Mouse (Mus musculus): Measurements from ENCODE around the gene 9130023H24Rik. TPM values are rescaled to one million over a fixed set of nuclear protein-coding genes. Genes with fewer than 3 reads are reported as not detected.
A peak's percentile ranks its signal among the peaks of the same experiment; 100 is the strongest.

9130023H24Rik gene
- total and polyA plus RNA-seq, 2 experiments from 2014 or later: 4.2 to 6.3 TPM

- no peaks in the 10 kb centered on the region for H3K27me3 ChIP-seq (ENCODE audit: insufficient read depth, low read length)
- H3K4me3 ChIP-seq (ENCODE audit: low read depth, low read length): no peak overlapping the region
- DNase-seq (ENCODE audit: low spot score) (no peak), ATAC-seq (ENCODE audit: low FRiP score) (no peak)
- no peaks in the 10 kb centered on the region for H3K9me3 ChIP-seq (ENCODE audit: low read length)
- H3K9ac ChIP-seq (replicated peaks; ENCODE audit: low read length, poor library complexity, severe bottlenecking): no peak overlapping the region
- H3K36me3 ChIP-seq (ENCODE audit: insufficient read depth, low read length): no peaks in the 10 kb centered on the region
- WGBS: 85% methylated on average over 4 of the region's 4 CpGs
- TF ChIP-seq CTCF (IDR thresholded peaks at IDR 0.05): no peak
- H3K4me2 ChIP-seq (ENCODE audit: low read depth, low read length, poor library complexity, severe bottlenecking): no peak overlapping the region
- no peaks in the 10 kb centered on the region for H3K4me1 ChIP-seq (ENCODE audit: insufficient read depth, low read length)
- H3K27ac ChIP-seq (ENCODE audit: low read depth, low read length): no peak overlapping the region
Measured at GRCm38 (mm10) chr7:128219952-128220351, 17.9 kb downstream of the 9130023H24Rik start.

GRCm38 (mm10) chr7:128209826-128210225 lies 28.0 kb downstream of the 9130023H24Rik start:
- Histone ChIP-seq H3K4me2 (ENCODE audit: low read depth, low read length, poor library complexity, severe bottlenecking) (no peak overlapping the region), H3K9ac (replicated peaks; ENCODE audit: low read length, poor library complexity, severe bottlenecking) (no peak overlapping the region), H3K36me3 (ENCODE audit: insufficient read depth, low read length) (no peaks in the 10 kb centered on the region), H3K9me3 (ENCODE audit: low read length) (no peaks in the 10 kb centered on the region), H3K27ac (ENCODE audit: low read depth, low read length) (no peak overlapping the region), H3K4me3 (ENCODE audit: low read depth, low read length) (no peak overlapping the region), H3K27me3 (ENCODE audit: insufficient read depth, low read length) (no peaks in the 10 kb centered on the region), H3K4me1 (ENCODE audit: insufficient read depth, low read length) (no peaks in the 10 kb centered on the region)
- ATAC-seq (ENCODE audit: low FRiP score): no peak
- no peak for DNase-seq (ENCODE audit: low spot score)
- 79% methylated on average over 3 of the region's 3 CpGs for WGBS
- no peak for TF ChIP-seq CTCF (IDR thresholded peaks at IDR 0.05)

GRCm38 (mm10) chr7:128208187-128208586 lies 29.6 kb downstream of the 9130023H24Rik start:
- no peak overlapping the region for H3K4me2 ChIP-seq (ENCODE audit: low read depth, low read length, poor library complexity, severe bottlenecking)
- no peaks in the 10 kb centered on the region for H3K36me3 ChIP-seq (ENCODE audit: insufficient read depth, low read length)
- H3K4me3 ChIP-seq (ENCODE audit: low read depth, low read length): no peak overlapping the region
- H3K27ac ChIP-seq (ENCODE audit: low read depth, low read length): no peak overlapping the region
- TF ChIP-seq CTCF (IDR thresholded peaks at IDR 0.05): peak; percentile 98
- WGBS: 3% methylated on average over 4 of the region's 4 CpGs
- no peaks in the 10 kb centered on the region for H3K27me3 ChIP-seq (ENCODE audit: insufficient read depth, low read length)
- H3K9ac ChIP-seq (replicated peaks; ENCODE audit: low read length, poor library complexity, severe bottlenecking): no peak overlapping the region
- H3K9me3 ChIP-seq (ENCODE audit: low read length): no peaks in the 10 kb centered on the region
- no peaks in the 10 kb centered on the region for H3K4me1 ChIP-seq (ENCODE audit: insufficient read depth, low read length)
- no peak for ATAC-seq (ENCODE audit: low FRiP score)
- peak; percentile 88 for DNase-seq (ENCODE audit: low spot score)

GRCm38 (mm10) chr7:128206152-128206551 lies 31.7 kb downstream of the 9130023H24Rik start, which contains the start of gene Cox6a2:
Gene Cox6a2, minus strand, starts transcription at chr7:128206387.
- H3K4me3 ChIP-seq (ENCODE audit: low read depth, low read length): no peak within 1 kb of the TSS
- WGBS: 83% methylated on average over 6 of the region's 6 CpGs
- no peak for ATAC-seq (ENCODE audit: low FRiP score)
- H3K9ac ChIP-seq (replicated peaks; ENCODE audit: low read length, poor library complexity, severe bottlenecking): no peak within 1 kb of the TSS
- H3K4me1 ChIP-seq (ENCODE audit: insufficient read depth, low read length): no peaks in the 10 kb centered on the region
- H3K4me2 ChIP-seq (ENCODE audit: low read depth, low read length, poor library complexity, severe bottlenecking): no peak within 1 kb of the TSS
- no peaks in the 10 kb centered on the region for H3K9me3 ChIP-seq (ENCODE audit: low read length)
- TF ChIP-seq CTCF (IDR thresholded peaks at IDR 0.05): no peak
- H3K27me3 ChIP-seq (ENCODE audit: insufficient read depth, low read length): no peaks in the 10 kb centered on the region
- no peak for DNase-seq (ENCODE audit: low spot score)
- no peak within 1 kb of the TSS for H3K27ac ChIP-seq (ENCODE audit: low read depth, low read length)
- no peaks in the 10 kb centered on the region for H3K36me3 ChIP-seq (ENCODE audit: insufficient read depth, low read length)

- TF ChIP-seq CTCF (IDR thresholded peaks at IDR 0.05): no peak
- WGBS: 84% methylated on average over 18 of the region's 18 CpGs
Measured at GRCm38 (mm10) chr7:128205695-128206094, 32.1 kb downstream of the 9130023H24Rik start.

GRCm38 (mm10) chr7:128204179-128204578 lies 33.7 kb downstream of the 9130023H24Rik start:
- WGBS: 87% methylated on average over 8 of the region's 8 CpGs
- ATAC-seq (ENCODE audit: low FRiP score) (no peak), DNase-seq (ENCODE audit: low spot score) (no peak)
- Histone ChIP-seq H3K9me3 (ENCODE audit: low read length) (no peaks in the 10 kb centered on the region), H3K27ac (ENCODE audit: low read depth, low read length) (no peak overlapping the region), H3K4me2 (ENCODE audit: low read depth, low read length, poor library complexity, severe bottlenecking) (no peak overlapping the region), H3K36me3 (ENCODE audit: insufficient read depth, low read length) (no peaks in the 10 kb centered on the region), H3K4me3 (ENCODE audit: low read depth, low read length) (no peak overlapping the region), H3K4me1 (ENCODE audit: insufficient read depth, low read length) (no peaks in the 10 kb centered on the region), H3K27me3 (ENCODE audit: insufficient read depth, low read length) (no peaks in the 10 kb centered on the region), H3K9ac (replicated peaks; ENCODE audit: low read length, poor library complexity, severe bottlenecking) (no peak overlapping the region)
- no peak for TF ChIP-seq CTCF (IDR thresholded peaks at IDR 0.05)

More at GRCm38 (mm10) chr7:128205695-128206094, 32.1 kb downstream of the 9130023H24Rik start:
- H3K27ac ChIP-seq (ENCODE audit: low read depth, low read length): no peak overlapping the region
- H3K4me1 ChIP-seq (ENCODE audit: insufficient read depth, low read length): no peaks in the 10 kb centered on the region
- no peaks in the 10 kb centered on the region for H3K27me3 ChIP-seq (ENCODE audit: insufficient read depth, low read length)
- no peak for DNase-seq (ENCODE audit: low spot score)
- H3K36me3 ChIP-seq (ENCODE audit: insufficient read depth, low read length): no peaks in the 10 kb centered on the region
- no peak for ATAC-seq (ENCODE audit: low FRiP score)
- no peak overlapping the region for H3K4me2 ChIP-seq (ENCODE audit: low read depth, low read length, poor library complexity, severe bottlenecking)
- no peaks in the 10 kb centered on the region for H3K9me3 ChIP-seq (ENCODE audit: low read length)
- H3K4me3 ChIP-seq (ENCODE audit: low read depth, low read length): no peak overlapping the region
- no peak overlapping the region for H3K9ac ChIP-seq (replicated peaks; ENCODE audit: low read length, poor library complexity, severe bottlenecking)

All from midbrain, postnatal 0 days (tissue).